8 mouse cellular contexts compared by ENCODE assay signal in genomic region chr13:23444451-23444850, GRCm38 (mm10). TPM values are rescaled to one million over a fixed set of nuclear protein-coding genes. Genes with fewer than 3 reads are reported as not detected.
A peak's percentile ranks its signal among the peaks of the same experiment; 100 is the strongest.
DNase-seq lines count a peak whose midpoint lies in the region; ATAC-seq and TF ChIP-seq lines count a peak whose summit lies in the region.

No protein-coding gene starts in this region.

- no peak overlapping the region for H3K4me3 ChIP-seq in lung, embryonic 16.5 days (ENCODE audit: low read length)
- H3K4me3 ChIP-seq in forebrain, embryonic 12.5 days (replicated peaks) = peak overlapping the region; percentile 69
- peak overlapping the region; percentile 60 for H3K4me3 ChIP-seq in limb, embryonic 14.5 days (replicated peaks; ENCODE audit: low read length)
- peak overlapping the region; percentile 59; the same call in 1 of the 2 replicates for H3K4me3 ChIP-seq in stomach, embryonic 14.5 days (ENCODE audit: low read depth, low read length)

- peak overlapping the region; percentile 55; the same call in 1 of the 2 replicates for H3K4me2 ChIP-seq in lung, embryonic 16.5 days (ENCODE audit: low read depth, low read length)
- H3K4me2 ChIP-seq in forebrain, embryonic 12.5 days = peak overlapping the region; percentile 70
- H3K4me2 ChIP-seq in limb, embryonic 14.5 days (replicated peaks; ENCODE audit: low read depth, low read length, severe bottlenecking) = peak overlapping the region; percentile 50
- peak overlapping the region; percentile 67 for H3K4me2 ChIP-seq in stomach, embryonic 14.5 days (replicated peaks; ENCODE audit: low read depth, low read length)

- no peak overlapping the region; the same call in 1 of the 2 replicates for H3K9ac ChIP-seq in lung, embryonic 16.5 days (ENCODE audit: low read length)
- H3K9ac ChIP-seq in forebrain, embryonic 12.5 days = no peak overlapping the region
- H3K9ac ChIP-seq in limb, embryonic 14.5 days (ENCODE audit: low read depth, low read length, severe bottlenecking) = no peak overlapping the region
- H3K9ac ChIP-seq in stomach, embryonic 14.5 days (replicated peaks; ENCODE audit: low read depth, low read length) = no peak overlapping the region; the same call in 1 of the 2 replicates

- ATAC-seq in lung, embryonic 16.5 days (ENCODE audit: low read depth) = no peak
- ATAC-seq in forebrain, embryonic 12.5 days (ENCODE audit: low FRiP score) = no peak
- ATAC-seq in limb, embryonic 14.5 days (ENCODE audit: low FRiP score, low read depth) = no peak
- no peak for ATAC-seq in stomach, embryonic 14.5 days (ENCODE audit: insufficient number of reproducible peaks, insufficient read depth, low FRiP score, low read depth)

- 43% methylated on average over 5 of the region's 5 CpGs for WGBS in lung, embryonic 16.5 days
- 46% methylated on average over 5 of the region's 5 CpGs for WGBS in forebrain, embryonic 12.5 days
- WGBS in limb, embryonic 14.5 days = 71% methylated on average over 5 of the region's 5 CpGs
- WGBS in stomach, embryonic 14.5 days = 56% methylated on average over 5 of the region's 5 CpGs

- no peak for TF ChIP-seq POLR2A in limb, embryonic 14.5 days (IDR thresholded peaks at IDR 0.05; ENCODE audit: borderline replicate concordance, extremely low read depth, insufficient read depth, insufficient read length)

- H3K36me3 ChIP-seq in lung, embryonic 16.5 days (ENCODE audit: control insufficient read depth, insufficient read depth, low read length) = no peaks in the 10 kb centered on the region
- no peaks in the 10 kb centered on the region for H3K36me3 ChIP-seq in forebrain, embryonic 12.5 days (replicated peaks)
- no peaks in the 10 kb centered on the region for H3K36me3 ChIP-seq in limb, embryonic 14.5 days (ENCODE audit: control insufficient read depth, insufficient read depth, low read length)
- no peaks in the 10 kb centered on the region for H3K36me3 ChIP-seq in stomach, embryonic 14.5 days (ENCODE audit: control insufficient read depth, insufficient read depth, low read length)

- H3K27ac ChIP-seq in lung, embryonic 16.5 days (ENCODE audit: low read length) = no peak overlapping the region
- no peak overlapping the region for H3K27ac ChIP-seq in forebrain, embryonic 12.5 days
- H3K27ac ChIP-seq in limb, embryonic 14.5 days (replicated peaks; ENCODE audit: low read depth, low read length) = 0 out of 2 replicates have a peak overlapping the region, but pooled peaks have one; percentile 50
- no peak overlapping the region for H3K27ac ChIP-seq in stomach, embryonic 14.5 days (ENCODE audit: low read length)

- DNase-seq in lung, postnatal 4 days = no peak
- DNase-seq in limb, embryonic 14.5 days (ENCODE audit: low spot score) = no peak
- no peak for DNase-seq in cerebellum, postnatal 25 days
- DNase-seq in ovary, adult 18-20 months (ENCODE audit: low spot score) = no peak
- DNase-seq in frontal cortex, postnatal 10 days (ENCODE audit: low spot score in 2 of 2) = no peak

- H3K4me1 ChIP-seq in lung, embryonic 16.5 days (replicated peaks; ENCODE audit: control insufficient read depth, insufficient read depth, low read length) = peaks cover 4% of the 10 kb centered on the region
- peaks cover 10% of the 10 kb centered on the region for H3K4me1 ChIP-seq in forebrain, embryonic 12.5 days
- H3K4me1 ChIP-seq in limb, embryonic 14.5 days (ENCODE audit: control insufficient read depth, insufficient read depth, low read length) = 0 out of 2 replicates have a peak, but pooled peaks cover 4% of the 10 kb centered on the region
- 0 out of 2 replicates have a peak, but pooled peaks cover 6% of the 10 kb centered on the region for H3K4me1 ChIP-seq in stomach, embryonic 14.5 days (ENCODE audit: control insufficient read depth, insufficient read depth, low read length)

- H3K9me3 ChIP-seq in lung, embryonic 16.5 days (ENCODE audit: control insufficient read depth, low read length) = no peaks in the 10 kb centered on the region
- no peaks in the 10 kb centered on the region for H3K9me3 ChIP-seq in forebrain, embryonic 12.5 days
- no peaks in the 10 kb centered on the region for H3K9me3 ChIP-seq in limb, embryonic 14.5 days (ENCODE audit: control insufficient read depth, low read length)
- H3K9me3 ChIP-seq in stomach, embryonic 14.5 days (ENCODE audit: control insufficient read depth, low read depth, low read length) = no peaks in the 10 kb centered on the region

- no peaks in the 10 kb centered on the region for H3K27me3 ChIP-seq in lung, embryonic 16.5 days (ENCODE audit: control insufficient read depth, insufficient read depth, low read depth, low read length)
- H3K27me3 ChIP-seq in forebrain, embryonic 12.5 days = no peaks in the 10 kb centered on the region
- no peaks in the 10 kb centered on the region for H3K27me3 ChIP-seq in limb, embryonic 14.5 days (ENCODE audit: control insufficient read depth, insufficient read depth, low read length)
- no peaks in the 10 kb centered on the region for H3K27me3 ChIP-seq in stomach, embryonic 14.5 days (ENCODE audit: control insufficient read depth, insufficient read depth, low read length)

RNA-seq across cellular contexts. Expression of gene Abt1, which starts 20.8 kb away (rescaled TPM):
- 11.8 and 12.3 TPM in 2 replicates for polyA plus RNA-seq in lung, embryonic 16.5 days (2015; fragmentation: Nextera tagmentation; extraction: Ambion mirVana)
- polyA plus RNA-seq in forebrain, embryonic 12.5 days (2016; fragmentation: Nextera tagmentation; extraction: Ambion mirVana) = 13.0 and 13.2 TPM in 2 replicates
- polyA plus RNA-seq in limb, embryonic 14.5 days (2012; rRNA removed) = 6.9 and 9.9 TPM in 2 replicates
- 12.0 and 12.2 TPM in 2 replicates for polyA plus RNA-seq in limb, embryonic 14.5 days (2014; fragmentation: Nextera tagmentation; extraction: Ambion mirVana)
- polyA plus RNA-seq in stomach, embryonic 14.5 days (2014; fragmentation: Nextera tagmentation; extraction: Ambion mirVana) = 12.0 and 12.4 TPM in 2 replicates

RNA-seq across cellular contexts. Expression of gene Btn1a1, which starts 21.2 kb away (rescaled TPM):
- 0.06 and 0.10 TPM in 2 replicates for polyA plus RNA-seq in lung, embryonic 16.5 days (2015; fragmentation: Nextera tagmentation; extraction: Ambion mirVana)
- polyA plus RNA-seq in forebrain, embryonic 12.5 days (2016; fragmentation: Nextera tagmentation; extraction: Ambion mirVana) = 0.18 and 0.36 TPM in 2 replicates
- 0.31 and 0.32 TPM in 2 replicates for polyA plus RNA-seq in limb, embryonic 14.5 days (2012; rRNA removed)
- not detected in 2 replicates for polyA plus RNA-seq in limb, embryonic 14.5 days (2014; fragmentation: Nextera tagmentation; extraction: Ambion mirVana)
- 0.17 TPM in 1 of 2 replicates, not detected in the other for polyA plus RNA-seq in stomach, embryonic 14.5 days (2014; fragmentation: Nextera tagmentation; extraction: Ambion mirVana)

RNA-seq across cellular contexts. Expression of gene Btn2a2, which starts 44.2 kb away (rescaled TPM):
- 0.20 and 0.28 TPM in 2 replicates for polyA plus RNA-seq in lung, embryonic 16.5 days (2015; fragmentation: Nextera tagmentation; extraction: Ambion mirVana)
- polyA plus RNA-seq in forebrain, embryonic 12.5 days (2016; fragmentation: Nextera tagmentation; extraction: Ambion mirVana) = 0.23 and 0.36 TPM in 2 replicates
- 0.62 and 0.79 TPM in 2 replicates for polyA plus RNA-seq in limb, embryonic 14.5 days (2012; rRNA removed)
- polyA plus RNA-seq in limb, embryonic 14.5 days (2014; fragmentation: Nextera tagmentation; extraction: Ambion mirVana) = 0.89 and 1.2 TPM in 2 replicates
- 0.22 and 0.30 TPM in 2 replicates for polyA plus RNA-seq in stomach, embryonic 14.5 days (2014; fragmentation: Nextera tagmentation; extraction: Ambion mirVana)
